Mouse (Mus musculus) yolk sac, embryonic 10.5 days (tissue): Measurements from ENCODE around the gene Ankrd34a.
A peak's percentile ranks its signal among the peaks of the same experiment; 100 is the strongest.

Experiments
- DNase-seq: peaks from one replicate; pipeline ENCODE4 v3.0.0-alpha.2; 2017; ENCODE audit warnings: low spot score

The Ankrd34a gene

GRCm38 (mm10) chr3:96563267-96563666 lies 33.2 kb upstream of the Ankrd34a start:
- no peak for DNase-seq

GRCm38 (mm10) chr3:96563911-96564632 lies 32.4 kb upstream of the Ankrd34a start:
- DNase-seq: no peak

DNA sequence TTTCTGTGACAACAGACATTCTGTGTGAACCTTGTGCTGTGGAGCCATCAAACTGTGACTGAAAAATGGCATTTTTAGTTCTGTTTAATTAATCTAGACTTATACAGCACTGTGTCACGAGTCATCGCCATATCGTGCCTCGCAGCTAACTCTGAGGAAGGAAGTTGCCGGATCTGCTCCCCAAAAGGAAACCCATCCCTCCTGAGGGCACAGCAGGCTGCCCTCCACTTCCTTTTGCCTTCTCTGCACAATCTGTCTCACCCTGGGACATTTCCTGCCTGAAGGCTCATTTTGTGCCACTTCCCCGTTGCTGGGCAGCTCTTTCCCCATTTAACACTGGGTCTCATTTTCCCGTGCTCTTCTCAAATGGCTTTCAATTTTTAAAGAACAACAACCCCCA lies 31.8 kb upstream of the Ankrd34a start:
- no peak for DNase-seq

DNA sequence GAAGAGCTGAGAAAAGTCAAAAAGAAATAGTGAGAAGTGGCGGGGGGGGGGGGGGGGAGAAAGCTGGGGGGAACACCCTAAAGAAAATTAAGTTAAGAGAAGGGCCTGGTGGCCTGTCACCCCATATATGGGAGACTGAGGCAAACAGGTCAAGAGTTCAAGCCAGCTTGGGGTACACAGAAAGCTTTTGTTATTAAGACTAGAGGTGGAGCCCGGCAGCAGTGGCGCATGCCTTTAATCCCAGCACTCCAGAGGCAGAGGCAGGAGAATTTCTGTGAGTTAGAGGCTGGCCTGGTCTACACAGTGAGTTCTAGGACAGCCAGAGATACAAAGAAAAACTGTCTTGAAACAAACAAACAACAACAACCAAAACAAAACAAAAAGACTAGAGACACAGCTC lies 31.3 kb upstream of the Ankrd34a start:
- DNase-seq: no peak

DNA sequence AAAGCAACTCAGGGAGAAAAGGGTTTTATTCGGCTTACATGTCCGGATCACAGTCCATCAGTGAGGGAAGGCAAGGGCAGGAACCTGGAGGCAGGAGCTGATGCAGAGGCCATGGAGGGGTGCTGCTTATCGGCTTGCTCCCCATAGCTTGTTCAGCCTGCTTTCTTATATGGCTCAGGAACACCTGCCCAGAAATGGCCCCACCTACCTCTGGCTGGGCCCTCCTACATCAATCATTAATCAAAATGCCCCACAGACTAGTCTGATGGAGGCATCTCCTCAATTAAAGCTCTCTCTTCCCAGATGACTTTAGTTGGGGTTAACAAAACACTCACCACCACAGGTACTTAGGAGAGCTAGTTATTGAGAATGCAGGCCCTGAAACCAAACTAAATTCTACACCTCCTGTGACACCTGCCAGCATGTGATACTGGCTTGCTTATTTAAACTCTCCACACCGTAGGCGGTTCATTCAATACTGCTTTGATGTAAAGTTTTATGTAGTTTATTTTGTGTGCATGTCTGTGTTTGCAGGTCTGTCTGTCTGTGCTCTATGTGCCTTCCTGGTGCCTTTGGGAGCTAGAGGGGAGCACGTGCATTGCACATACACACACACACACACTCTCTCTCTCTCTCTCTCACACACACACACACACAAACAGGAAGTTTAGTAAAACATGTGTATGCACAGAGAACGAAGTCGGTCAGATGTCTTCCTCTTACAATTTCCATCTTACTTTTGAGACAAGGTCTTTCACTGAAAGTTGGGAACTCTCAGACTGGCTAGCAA lies 29.6 kb upstream of the Ankrd34a start:
- DNase-seq: no peak

- DNase-seq: no peak
Measured at GRCm38 (mm10) chr3:96568605-96569004, 27.8 kb upstream of the Ankrd34a start.

DNA sequence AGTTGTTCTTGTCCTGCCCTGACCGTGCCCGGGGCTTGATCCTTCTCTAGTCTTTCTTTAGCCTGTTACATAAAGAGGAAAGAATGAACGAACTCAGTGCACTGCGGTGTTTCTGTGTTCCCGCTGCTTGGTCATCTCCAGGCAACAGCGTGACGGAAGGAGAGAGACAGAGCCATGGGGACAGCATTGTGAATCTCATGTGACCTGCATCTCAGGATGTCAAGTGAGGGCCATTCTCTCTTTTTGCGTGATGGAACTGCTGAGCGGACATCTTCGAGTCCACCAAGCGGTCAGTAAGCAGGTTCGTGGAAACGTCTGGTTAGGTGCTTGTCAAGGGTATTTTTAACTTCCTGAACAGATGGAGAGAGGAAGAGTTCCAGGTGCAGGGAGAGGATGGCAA lies 26.9 kb upstream of the Ankrd34a start:
- DNase-seq: no peak

- no peak for DNase-seq
Measured at GRCm38 (mm10) chr3:96569966-96570605, 26.4 kb upstream of the Ankrd34a start.

GRCm38 (mm10) chr3:96570643-96571042 lies 25.8 kb upstream of the Ankrd34a start:
- DNase-seq: no peak

GRCm38 (mm10) chr3:96571336-96571735 lies 25.1 kb upstream of the Ankrd34a start:
- DNase-seq: no peak

GRCm38 (mm10) chr3:96571896-96572698 lies 24.3 kb upstream of the Ankrd34a start:
- no peak for DNase-seq

DNA sequence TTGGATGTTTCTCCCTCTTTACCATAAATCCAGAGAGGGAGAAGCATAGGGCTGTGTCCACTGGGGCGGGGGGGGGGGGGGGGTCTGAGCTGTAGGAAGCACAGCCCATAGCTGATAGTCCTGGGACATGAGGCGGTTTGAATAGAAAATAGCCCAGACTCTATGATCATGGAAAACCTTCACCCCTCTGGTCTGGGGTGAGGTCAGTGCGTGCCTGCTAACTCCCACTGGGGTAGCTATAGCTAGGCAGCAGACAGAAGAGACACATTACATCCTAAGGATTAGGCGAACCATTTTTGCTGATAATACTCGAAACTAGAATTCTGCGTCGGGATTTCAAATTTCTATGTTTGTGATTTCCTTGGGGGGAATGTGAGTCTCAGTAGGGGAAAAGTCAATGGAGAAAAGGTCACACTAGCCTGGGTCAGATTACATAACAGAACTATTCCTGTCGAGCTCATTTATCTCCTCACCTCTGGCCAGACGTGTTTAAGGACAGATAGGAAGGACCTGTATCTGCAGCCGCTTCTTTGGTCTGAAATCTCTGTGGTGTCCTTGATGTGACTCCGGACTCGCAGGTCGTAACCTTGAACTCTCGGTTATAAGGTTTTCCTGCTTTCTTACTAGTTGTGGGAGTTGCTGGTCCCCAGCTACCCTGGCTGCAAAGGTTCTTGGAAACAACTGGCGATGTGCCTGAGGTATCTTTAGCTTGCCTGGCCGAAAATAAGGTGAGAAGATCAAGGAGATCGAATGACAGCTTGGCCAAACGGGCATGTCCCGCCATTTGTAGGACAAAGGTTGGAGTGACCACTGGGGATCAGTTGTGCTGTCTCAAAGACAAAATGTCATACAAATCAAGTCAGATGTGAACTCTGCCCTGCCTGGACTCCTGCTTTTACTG lies 22.6 kb upstream of the Ankrd34a start:
- DNase-seq: no peak

DNA sequence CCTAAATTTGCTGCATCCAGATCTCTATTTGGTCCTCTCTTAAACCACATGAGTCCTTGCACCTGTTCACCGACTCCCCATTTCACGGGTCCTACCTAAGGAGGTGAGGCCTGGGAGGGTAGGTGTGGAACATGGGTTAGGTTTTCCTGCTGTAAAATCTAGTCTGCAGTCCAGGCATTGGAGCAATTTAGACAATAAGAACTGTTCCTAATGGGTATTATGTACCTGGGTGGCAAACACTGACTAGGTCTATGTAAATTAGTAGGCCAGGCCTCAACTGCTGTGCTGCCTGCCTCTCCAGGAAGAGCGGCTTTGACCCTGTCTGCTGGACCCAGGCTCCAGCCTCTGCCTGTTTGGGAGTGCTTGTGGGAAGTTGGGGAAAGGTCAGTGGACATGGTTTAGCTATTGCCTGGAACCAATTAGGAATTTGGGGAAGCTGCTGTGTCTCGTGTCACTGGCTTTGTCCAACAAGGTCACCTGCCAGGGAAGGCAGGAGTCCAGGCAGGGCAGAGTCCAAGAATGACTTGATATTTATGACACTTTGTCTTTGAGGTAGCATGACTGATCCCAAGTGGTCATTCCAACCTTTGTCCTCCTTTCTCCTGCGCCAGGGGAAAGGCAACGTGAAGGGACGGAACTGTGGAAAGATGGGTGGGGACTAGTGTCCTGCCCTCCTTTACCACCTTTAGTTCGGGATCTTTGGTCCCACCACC lies 21.0 kb upstream of the Ankrd34a start:
- DNase-seq: peak; percentile 76

- DNase-seq: peak; percentile 76
Measured at GRCm38 (mm10) chr3:96576005-96576658, 20.3 kb upstream of the Ankrd34a start.

DNA sequence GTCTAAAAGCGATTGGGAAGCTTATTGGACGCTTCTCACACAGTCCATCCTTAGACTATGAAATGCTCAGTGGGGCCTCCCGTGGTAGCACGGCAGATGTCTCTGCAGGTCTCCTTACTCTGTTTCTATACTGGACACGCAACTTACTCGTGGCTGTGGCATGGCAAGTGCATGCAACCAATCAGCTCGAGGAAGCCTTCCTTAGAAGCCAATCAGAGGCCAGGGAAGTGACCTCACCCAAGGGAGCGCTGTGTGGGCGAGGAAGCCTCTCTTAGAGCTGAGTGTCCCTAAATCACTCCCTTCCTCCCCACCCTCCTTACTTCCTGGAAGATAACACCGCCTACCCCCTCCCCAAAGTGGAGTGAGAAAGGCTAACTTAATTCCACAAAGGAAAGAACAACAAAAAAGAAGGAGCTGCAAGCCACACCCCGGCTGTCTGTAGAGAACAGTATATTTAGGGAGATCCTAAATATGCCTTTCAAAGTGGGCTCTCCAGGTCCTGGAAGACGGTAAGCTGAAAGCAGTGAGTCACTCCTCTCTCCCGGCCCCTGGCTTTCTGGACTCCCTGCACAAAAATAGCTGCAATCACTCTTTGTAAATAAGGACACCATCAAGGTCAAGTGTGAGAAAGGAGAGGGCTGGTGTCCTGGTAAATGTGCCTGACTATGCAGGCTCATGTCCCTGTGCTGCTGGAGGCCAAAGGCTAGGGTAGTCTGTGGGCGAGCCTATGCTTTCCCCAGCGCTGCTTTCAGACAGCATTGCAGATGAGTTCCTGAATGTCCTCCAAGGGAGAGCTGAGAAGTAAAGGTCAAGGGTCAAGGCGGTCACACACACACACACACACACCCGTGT lies 19.5 kb upstream of the Ankrd34a start, which contains the start of gene Gm16253:
TSS of gene Gm16253 (plus strand) at position 295 of the 852 bp plus-strand sequence.
- peak; percentile 91 for DNase-seq

- DNase-seq: no peak
Measured at GRCm38 (mm10) chr3:96577566-96577965, 18.9 kb upstream of the Ankrd34a start.

DNA sequence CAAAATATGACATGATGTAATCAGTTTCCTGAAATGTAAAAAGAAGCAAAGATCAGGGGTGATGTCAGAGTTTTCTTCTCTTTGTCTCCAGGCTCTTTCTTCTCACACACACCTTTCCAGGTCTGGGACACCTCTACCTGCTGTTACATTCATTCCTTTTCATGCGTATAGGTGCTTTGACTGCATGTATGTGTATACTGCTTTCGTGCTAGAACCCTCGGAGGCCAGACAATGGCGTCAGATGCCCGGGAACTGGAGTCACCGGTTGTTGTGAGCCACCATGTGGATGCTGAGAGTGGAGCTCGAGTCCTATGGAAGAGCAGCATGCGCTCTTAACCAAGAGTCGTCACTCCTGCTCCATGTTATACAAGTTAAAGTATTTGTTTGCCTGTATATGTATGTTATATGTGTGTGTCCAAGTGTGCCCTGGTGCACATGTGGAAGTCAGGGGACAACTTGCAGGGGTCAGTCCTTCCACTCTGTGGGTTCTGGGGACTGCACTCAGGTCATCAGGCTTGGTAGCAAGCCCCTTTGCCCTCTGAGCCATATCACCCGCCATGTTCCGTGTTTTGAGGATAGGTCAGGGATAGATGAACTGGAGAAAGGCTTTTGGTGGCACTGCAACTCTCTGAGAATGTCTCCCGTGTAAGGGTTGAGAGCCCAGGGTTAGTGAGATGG lies 17.7 kb upstream of the Ankrd34a start:
- DNase-seq: no peak

DNA sequence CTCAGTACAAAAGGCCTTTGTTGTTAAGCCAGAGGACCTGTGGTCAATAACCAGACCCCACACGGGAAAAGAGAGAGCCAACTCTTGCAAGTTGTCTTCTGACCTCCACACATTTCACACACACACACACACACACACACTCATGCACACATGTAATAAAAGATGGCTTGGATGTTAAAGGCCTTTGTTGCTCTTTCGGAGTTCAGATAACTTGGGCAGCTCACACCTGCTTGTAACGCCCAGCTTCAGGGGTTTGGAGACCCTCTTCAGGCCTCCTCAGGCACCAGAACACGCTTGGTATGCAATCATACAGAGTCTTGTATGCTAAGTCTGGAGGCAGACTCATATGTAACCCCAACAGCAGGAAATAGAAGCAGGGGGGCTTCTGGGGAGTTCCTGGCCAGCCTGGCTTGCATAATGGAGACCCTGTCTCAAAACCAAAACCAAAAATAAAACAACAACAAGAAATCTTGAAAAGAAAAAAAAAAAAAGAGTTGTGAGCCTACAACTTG lies 17.1 kb upstream of the Ankrd34a start:
- DNase-seq: no peak
